Mouse (Mus musculus) embryonic fibroblast, embryonic 13.5 days (primary cell): ENCODE results near the gene Grin3a.
A peak's percentile ranks its signal among the peaks of the same experiment; 100 is the strongest.

Source experiments
- CTCF ChIP-seq: IDR thresholded peaks from 2 replicates; pipeline ENCODE4 v1.5.1; 2011; ENCODE audit warnings: mild to moderate bottlenecking, control low read depth, low read length, moderate library complexity, borderline replicate concordance; ENCODE audit not compliant: insufficient read depth
- POLR2A ChIP-seq: IDR thresholded peaks from 2 replicates; pipeline ENCODE4 v1.6.1; 2011; ENCODE audit warnings: low read depth, mild to moderate bottlenecking, control low read depth, low read length, moderate library complexity

DNA sequence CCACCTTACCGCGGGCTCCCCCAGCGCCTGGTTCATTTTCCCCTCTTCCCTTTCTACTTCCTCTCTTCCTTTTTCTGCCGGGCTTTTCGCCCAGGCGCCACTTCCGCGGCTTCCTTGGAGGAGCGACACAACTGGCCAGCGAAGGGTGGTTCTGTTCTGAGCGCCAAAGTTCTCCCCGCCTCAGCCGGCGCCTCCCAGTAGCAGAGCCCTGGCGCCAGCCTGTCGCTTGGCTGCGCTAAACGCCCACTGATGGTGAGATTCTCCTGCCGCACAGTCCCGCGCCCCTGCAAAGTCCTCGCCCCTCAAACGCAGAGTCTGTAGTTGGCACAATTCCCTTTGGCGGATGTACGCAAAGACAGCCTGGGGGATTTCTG is at the start of gene Grin3a:
- no peak for TF ChIP-seq POLR2A
- peak; percentile 35; the same call in 1 of the 2 replicates for TF ChIP-seq CTCF
